Mouse (Mus musculus): ENCODE results near the gene Gtf2a1. TPM values are rescaled to one million over a fixed set of nuclear protein-coding genes. Genes with fewer than 3 reads are reported as not detected.

Gtf2a1 gene
- polyA plus RNA-seq, 1 experiment = 5.1 TPM

DNA sequence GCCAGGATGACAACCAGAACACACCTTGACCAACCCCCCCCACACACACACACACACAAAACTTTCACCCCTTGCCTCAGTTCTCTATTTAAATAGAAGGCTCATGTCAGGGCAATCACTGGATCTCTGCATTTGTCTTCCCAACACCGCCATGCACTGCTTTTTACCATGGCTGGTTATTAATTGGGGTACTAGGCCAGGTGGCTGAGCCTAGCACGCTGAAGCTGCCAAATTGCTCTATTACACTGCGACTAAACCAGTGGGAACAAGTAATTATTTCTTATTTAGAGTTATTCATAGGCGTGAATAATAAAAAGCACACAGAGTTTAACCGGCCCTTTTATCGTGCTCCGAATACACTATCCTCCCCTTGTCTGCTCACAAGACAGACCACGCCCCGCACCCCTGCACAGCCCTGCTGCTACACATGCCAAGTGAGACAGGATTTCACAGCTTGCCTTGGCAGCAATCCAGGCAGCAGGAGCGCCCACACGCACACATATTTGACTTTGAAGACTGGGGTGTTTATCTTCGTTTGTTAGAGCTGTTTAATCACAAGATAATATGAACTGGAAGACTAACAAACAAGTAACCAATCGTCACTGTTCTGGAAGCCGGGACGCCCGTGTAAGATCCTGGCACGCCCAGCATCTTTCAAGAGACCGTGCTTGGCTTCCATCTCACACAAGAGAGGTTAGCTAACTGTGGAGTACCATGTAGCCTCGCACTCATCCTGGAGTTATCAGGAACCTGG is 38.3 kb downstream of the Gtf2a1 start:
- Histone ChIP-seq H3K4me3 (ENCODE audit: insufficient read depth, poor library complexity, severe bottlenecking) (no peak overlapping the region), H3K36me3 (ENCODE audit: control insufficient read depth, insufficient read depth) (peaks cover 4% of the 10 kb centered on the region), H3K79me2 (ENCODE audit: control insufficient read depth, insufficient read depth) (no peaks in the 10 kb centered on the region), H3ac (ENCODE audit: control insufficient read depth, insufficient read length, low read depth) (no peak overlapping the region), H3K79me3 (ENCODE audit: low read depth) (no peaks in the 10 kb centered on the region), H3K27me3 (ENCODE audit: control insufficient read depth, insufficient read depth, insufficient read length) (no peaks in the 10 kb centered on the region)
- no peak for TF ChIP-seq USF1 (IDR thresholded peaks at IDR 0.05; ENCODE audit: low read depth)
- TF ChIP-seq MAX (IDR thresholded peaks at IDR 0.05) = no peak
- no peak for TF ChIP-seq MYOD1 (IDR thresholded peaks at IDR 0.05; ENCODE audit: control insufficient read depth, insufficient read length, low read depth)
- no peak for TF ChIP-seq MYOG (IDR thresholded peaks at IDR 0.05; ENCODE audit: control insufficient read depth, extremely low read depth, insufficient read length)
- no peak for TF ChIP-seq FOSL1 (IDR thresholded peaks at IDR 0.05; ENCODE audit: insufficient read depth, low read length, poor library complexity, severe bottlenecking)
- no peak for TF ChIP-seq CTCF (IDR thresholded peaks at IDR 0.05; ENCODE audit: control insufficient read depth, insufficient read depth, insufficient read length)

DNA sequence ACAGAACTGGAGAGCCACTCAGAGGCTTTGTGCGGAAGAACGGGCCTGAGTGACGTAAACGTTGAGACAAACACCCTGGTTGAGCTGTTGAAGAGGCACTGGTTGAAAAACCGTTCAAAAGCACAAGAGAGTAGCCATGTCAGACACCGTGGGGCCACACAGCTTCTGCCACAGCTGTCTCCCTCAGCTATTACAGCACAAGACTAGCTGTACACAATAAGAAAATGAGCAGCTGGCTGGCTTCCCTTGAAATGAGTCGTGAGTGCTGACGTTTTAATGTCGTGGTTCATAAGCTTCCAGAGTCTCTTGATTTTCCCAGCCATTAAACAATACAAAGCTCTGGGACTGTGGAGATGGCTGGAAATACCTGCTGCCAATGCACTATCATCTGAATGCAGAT is 40.8 kb downstream of the Gtf2a1 start:
- Histone ChIP-seq H3K79me2 (ENCODE audit: control insufficient read depth, insufficient read depth) (no peaks in the 10 kb centered on the region), H3K79me3 (ENCODE audit: low read depth) (no peaks in the 10 kb centered on the region), H3K4me3 (ENCODE audit: insufficient read depth, poor library complexity, severe bottlenecking) (no peak overlapping the region), H3K36me3 (ENCODE audit: control insufficient read depth, insufficient read depth) (no peaks in the 10 kb centered on the region), H3ac (ENCODE audit: control insufficient read depth, insufficient read length, low read depth) (no peak overlapping the region), H3K27me3 (ENCODE audit: control insufficient read depth, insufficient read depth, insufficient read length) (no peaks in the 10 kb centered on the region)
- no peak for TF ChIP-seq USF1 (IDR thresholded peaks at IDR 0.05; ENCODE audit: low read depth)
- TF ChIP-seq MAX (IDR thresholded peaks at IDR 0.05) = no peak
- TF ChIP-seq CEBPB (IDR thresholded peaks at IDR 0.05; ENCODE audit: low read depth) = no peak
- TF ChIP-seq MYOD1 (IDR thresholded peaks at IDR 0.05; ENCODE audit: control insufficient read depth, insufficient read length, low read depth) = no peak
- TF ChIP-seq CTCF (IDR thresholded peaks at IDR 0.05; ENCODE audit: control insufficient read depth, insufficient read depth, insufficient read length) = no peak
- TF ChIP-seq MYOG (IDR thresholded peaks at IDR 0.05; ENCODE audit: control insufficient read depth, extremely low read depth, insufficient read length) = no peak
- no peak for TF ChIP-seq FOSL1 (IDR thresholded peaks at IDR 0.05; ENCODE audit: insufficient read depth, low read length, poor library complexity, severe bottlenecking)

DNA sequence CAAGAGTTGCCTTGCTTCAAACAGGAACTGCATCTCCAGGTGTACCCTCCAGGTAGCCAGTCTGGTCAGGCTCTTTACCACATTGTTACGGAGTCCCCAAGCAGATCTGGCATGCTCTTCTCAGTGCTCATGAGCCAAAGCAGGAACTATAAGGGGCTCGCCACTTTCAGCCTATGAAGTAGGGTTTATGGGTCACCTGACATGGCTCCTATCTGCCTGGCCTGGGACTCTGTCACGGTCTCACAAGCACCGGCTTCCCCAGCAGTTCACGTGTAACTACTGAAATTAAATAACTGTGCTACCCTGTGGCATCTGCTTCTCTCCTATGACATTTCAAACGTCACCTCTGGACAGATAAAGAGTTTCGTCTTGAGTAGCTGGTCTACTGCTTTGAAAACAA is 50.1 kb downstream of the Gtf2a1 start:
- no peaks in the 10 kb centered on the region for H3K27me3 ChIP-seq (ENCODE audit: control insufficient read depth, insufficient read depth, insufficient read length)
- TF ChIP-seq CTCF (IDR thresholded peaks at IDR 0.05; ENCODE audit: control insufficient read depth, insufficient read depth, insufficient read length) (no peak), MAX (IDR thresholded peaks at IDR 0.05) (no peak), CEBPB (IDR thresholded peaks at IDR 0.05; ENCODE audit: low read depth) (no peak), FOSL1 (IDR thresholded peaks at IDR 0.05; ENCODE audit: insufficient read depth, low read length, poor library complexity, severe bottlenecking) (no peak), USF1 (IDR thresholded peaks at IDR 0.05; ENCODE audit: low read depth) (no peak), MYOD1 (IDR thresholded peaks at IDR 0.05; ENCODE audit: control insufficient read depth, insufficient read length, low read depth) (no peak), MYOG (IDR thresholded peaks at IDR 0.05; ENCODE audit: control insufficient read depth, extremely low read depth, insufficient read length) (no peak)
- H3K79me2 ChIP-seq (ENCODE audit: control insufficient read depth, insufficient read depth) = no peaks in the 10 kb centered on the region
- no peak overlapping the region for H3ac ChIP-seq (ENCODE audit: control insufficient read depth, insufficient read length, low read depth)
- no peaks in the 10 kb centered on the region for H3K79me3 ChIP-seq (ENCODE audit: low read depth)
- H3K36me3 ChIP-seq (ENCODE audit: control insufficient read depth, insufficient read depth) = no peaks in the 10 kb centered on the region
- no peak overlapping the region for H3K4me3 ChIP-seq (ENCODE audit: insufficient read depth, poor library complexity, severe bottlenecking)

DNA sequence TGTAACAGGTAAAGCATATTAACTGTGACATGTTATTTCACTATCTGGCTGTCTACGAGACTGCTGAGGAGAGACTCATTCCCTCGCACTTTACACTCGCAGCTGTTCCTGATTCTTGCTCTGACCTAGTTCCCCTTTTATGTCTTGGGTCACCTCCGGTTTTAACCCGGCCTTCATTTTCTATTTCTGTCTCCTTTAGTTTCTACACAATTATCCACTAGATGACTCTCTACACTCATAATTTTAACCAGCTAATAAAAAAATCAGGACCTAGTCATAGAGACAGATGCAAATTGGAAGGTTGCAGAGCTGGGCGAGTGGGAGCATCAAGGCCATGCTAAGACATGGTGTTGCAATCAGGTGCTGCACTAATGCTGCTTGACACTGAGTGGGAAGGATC is 55.8 kb downstream of the Gtf2a1 start:
- no peak overlapping the region for H3ac ChIP-seq (ENCODE audit: control insufficient read depth, insufficient read length, low read depth)
- no peak for TF ChIP-seq FOSL1 (IDR thresholded peaks at IDR 0.05; ENCODE audit: insufficient read depth, low read length, poor library complexity, severe bottlenecking)
- TF ChIP-seq MYOG (IDR thresholded peaks at IDR 0.05; ENCODE audit: control insufficient read depth, extremely low read depth, insufficient read length) = no peak
- no peaks in the 10 kb centered on the region for H3K36me3 ChIP-seq (ENCODE audit: control insufficient read depth, insufficient read depth)
- H3K79me2 ChIP-seq (ENCODE audit: control insufficient read depth, insufficient read depth) = no peaks in the 10 kb centered on the region
- peaks cover 7% of the 10 kb centered on the region for H3K27me3 ChIP-seq (ENCODE audit: control insufficient read depth, insufficient read depth, insufficient read length)
- H3K4me3 ChIP-seq (ENCODE audit: insufficient read depth, poor library complexity, severe bottlenecking) = no peak overlapping the region
- no peaks in the 10 kb centered on the region for H3K79me3 ChIP-seq (ENCODE audit: low read depth)

DNA sequence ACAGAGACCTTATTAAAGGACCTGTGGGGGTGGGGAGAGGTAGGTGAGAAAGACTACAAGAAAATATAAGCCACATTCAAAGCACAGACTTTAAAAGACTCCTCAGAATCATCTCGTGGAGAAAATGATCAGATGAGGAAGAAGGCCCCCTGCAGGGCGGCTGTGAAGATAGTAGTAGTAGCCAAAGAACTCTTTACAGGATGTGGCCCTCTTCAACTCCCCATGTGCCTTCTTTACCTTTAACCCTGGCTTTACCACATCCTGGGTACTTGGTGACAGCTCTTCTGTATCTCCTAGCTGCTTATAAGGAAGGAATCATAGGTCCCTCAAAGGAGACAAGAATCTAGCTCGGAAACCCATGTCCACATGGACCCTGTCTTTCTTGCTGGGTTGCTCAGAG is 66.7 kb downstream of the Gtf2a1 start:
- no peaks in the 10 kb centered on the region for H3K27me3 ChIP-seq (ENCODE audit: control insufficient read depth, insufficient read depth, insufficient read length)

DNA sequence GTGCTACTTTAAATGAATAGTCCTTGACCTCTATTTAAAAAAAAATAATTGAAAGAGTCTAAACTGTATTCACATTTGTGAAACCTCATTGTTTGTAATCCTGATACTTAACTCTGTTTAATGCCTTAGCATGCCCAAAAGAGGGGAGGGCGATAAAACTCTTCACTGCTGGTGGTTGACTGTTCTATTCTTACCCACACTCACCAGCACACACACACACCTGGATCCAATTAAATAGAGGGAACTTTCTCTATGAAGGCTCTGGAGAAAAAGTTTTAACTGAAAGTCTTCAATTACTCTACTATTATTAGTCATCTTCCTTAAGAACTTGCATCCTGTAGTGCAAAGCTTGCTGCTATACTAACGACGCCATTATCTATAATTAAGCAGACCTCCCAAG is 72.5 kb downstream of the Gtf2a1 start:
- Histone ChIP-seq H3K36me3 (ENCODE audit: control insufficient read depth, insufficient read depth) (no peaks in the 10 kb centered on the region), H3K79me3 (ENCODE audit: low read depth) (no peaks in the 10 kb centered on the region), H3K4me3 (ENCODE audit: insufficient read depth, poor library complexity, severe bottlenecking) (no peak overlapping the region), H3K79me2 (ENCODE audit: control insufficient read depth, insufficient read depth) (no peaks in the 10 kb centered on the region), H3K27me3 (ENCODE audit: control insufficient read depth, insufficient read depth, insufficient read length) (peaks cover 4% of the 10 kb centered on the region), H3ac (ENCODE audit: control insufficient read depth, insufficient read length, low read depth) (no peak overlapping the region)
- TF ChIP-seq FOSL1 (IDR thresholded peaks at IDR 0.05; ENCODE audit: insufficient read depth, low read length, poor library complexity, severe bottlenecking) (no peak), USF1 (IDR thresholded peaks at IDR 0.05; ENCODE audit: low read depth) (no peak), CTCF (IDR thresholded peaks at IDR 0.05; ENCODE audit: control insufficient read depth, insufficient read depth, insufficient read length) (no peak), MYOG (IDR thresholded peaks at IDR 0.05; ENCODE audit: control insufficient read depth, extremely low read depth, insufficient read length) (no peak), MAX (IDR thresholded peaks at IDR 0.05) (no peak), MYOD1 (IDR thresholded peaks at IDR 0.05; ENCODE audit: control insufficient read depth, insufficient read length, low read depth) (no peak), CEBPB (IDR thresholded peaks at IDR 0.05; ENCODE audit: low read depth) (no peak)

More for the DNA sequence above, 66.7 kb downstream of the Gtf2a1 start:
- TF ChIP-seq CEBPB (IDR thresholded peaks at IDR 0.05; ENCODE audit: low read depth) (no peak), FOSL1 (IDR thresholded peaks at IDR 0.05; ENCODE audit: insufficient read depth, low read length, poor library complexity, severe bottlenecking) (no peak), MYOD1 (IDR thresholded peaks at IDR 0.05; ENCODE audit: control insufficient read depth, insufficient read length, low read depth) (no peak), MYOG (IDR thresholded peaks at IDR 0.05; ENCODE audit: control insufficient read depth, extremely low read depth, insufficient read length) (no peak), USF1 (IDR thresholded peaks at IDR 0.05; ENCODE audit: low read depth) (no peak), MAX (IDR thresholded peaks at IDR 0.05) (no peak), CTCF (IDR thresholded peaks at IDR 0.05; ENCODE audit: control insufficient read depth, insufficient read depth, insufficient read length) (no peak)
- no peaks in the 10 kb centered on the region for H3K36me3 ChIP-seq (ENCODE audit: control insufficient read depth, insufficient read depth)
- no peak overlapping the region for H3ac ChIP-seq (ENCODE audit: control insufficient read depth, insufficient read length, low read depth)
- no peaks in the 10 kb centered on the region for H3K79me3 ChIP-seq (ENCODE audit: low read depth)
- no peak overlapping the region for H3K4me3 ChIP-seq (ENCODE audit: insufficient read depth, poor library complexity, severe bottlenecking)
- H3K79me2 ChIP-seq (ENCODE audit: control insufficient read depth, insufficient read depth) = no peaks in the 10 kb centered on the region
